Mouse (Mus musculus) lung, postnatal 14 days (tissue): Measurements from ENCODE around the gene Rnf2.
"Not testable (repeated sequence)": the region's sequence is repeated elsewhere in the genome, so short reads cannot be mapped to it uniquely, and the experiment has no call there.

Experiments used
- DNase-seq: peaks from one replicate; pipeline ENCODE4 v3.0.0; 2021

Rnf2 gene

GRCm38 (mm10) chr1:151483568-151483967 is 17.2 kb downstream of the Rnf2 start:
- DNase-seq, result peak; percentile 26

GRCm38 (mm10) chr1:151482497-151482896 is 18.3 kb downstream of the Rnf2 start:
- DNase-seq, result no peak

GRCm38 (mm10) chr1:151472386-151472785 is 28.4 kb downstream of the Rnf2 start:
- not testable (repeated sequence) for DNase-seq

- DNase-seq, result no peak
These were observed 29.3 kb downstream of the Rnf2 start for GRCm38 (mm10) chr1:151471429-151471828.

GRCm38 (mm10) chr1:151466571-151466970 is 34.2 kb downstream of the Rnf2 start:
- no peak for DNase-seq

GRCm38 (mm10) chr1:151464914-151465313 is 35.8 kb downstream of the Rnf2 start:
- DNase-seq, result no peak

GRCm38 (mm10) chr1:151461265-151461664 is 39.5 kb downstream of the Rnf2 start:
- DNase-seq, result no peak

GRCm38 (mm10) chr1:151457087-151457486 is 43.7 kb downstream of the Rnf2 start:
- no peak for DNase-seq

- DNase-seq, result no peak
These were observed 48.8 kb downstream of the Rnf2 start for GRCm38 (mm10) chr1:151451946-151452345.

- no peak for DNase-seq
These were observed 49.9 kb downstream of the Rnf2 start for GRCm38 (mm10) chr1:151450851-151451250.

- DNase-seq, result no peak
These were observed 50.9 kb downstream of the Rnf2 start for GRCm38 (mm10) chr1:151449866-151450265.

GRCm38 (mm10) chr1:151435431-151435830 is 65.3 kb downstream of the Rnf2 start:
- DNase-seq, result no peak

- no peak for DNase-seq
These were observed 71.4 kb downstream of the Rnf2 start for GRCm38 (mm10) chr1:151429316-151429715.

GRCm38 (mm10) chr1:151428263-151429221 is 72.2 kb downstream of the Rnf2 start, which contains the start of the genes Swt1 and Trmt1l:
Gene Swt1 (minus strand): TSS chr1:151428455.
Gene Trmt1l (plus strand): TSS chr1:151428542.
- DNase-seq, result peak; percentile 96

GRCm38 (mm10) chr1:151427888-151428262 is 72.9 kb downstream of the Rnf2 start:
- DNase-seq, result no peak

GRCm38 (mm10) chr1:151426947-151427600 is 73.7 kb downstream of the Rnf2 start:
- DNase-seq, result no peak

GRCm38 (mm10) chr1:151422178-151422577 is 78.6 kb downstream of the Rnf2 start:
- no peak for DNase-seq

GRCm38 (mm10) chr1:151409827-151410226 is 90.9 kb downstream of the Rnf2 start:
- no peak for DNase-seq
